Mouse (Mus musculus): ENCODE measurements around the gene Ptf1a.

Ptf1a gene

GRCm38 (mm10) chr2:19452531-19453055 lies 7.1 kb downstream of the Ptf1a start:
- no peak for DNase-seq (ENCODE audit: low read depth, low spot score)

- no peak for DNase-seq (ENCODE audit: low read depth, low spot score)
Measured at GRCm38 (mm10) chr2:19455228-19455627, 9.8 kb downstream of the Ptf1a start.

GRCm38 (mm10) chr2:19455857-19456482 lies 10.5 kb downstream of the Ptf1a start:
- DNase-seq (ENCODE audit: low read depth, low spot score) = no peak

- DNase-seq (ENCODE audit: low read depth, low spot score) = no peak
Measured at GRCm38 (mm10) chr2:19458785-19459184, 13.3 kb downstream of the Ptf1a start.

- DNase-seq (ENCODE audit: low read depth, low spot score) = no peak
Measured at GRCm38 (mm10) chr2:19461940-19462339, 16.5 kb downstream of the Ptf1a start.

GRCm38 (mm10) chr2:19490262-19490661 lies 44.8 kb downstream of the Ptf1a start:
- DNase-seq (ENCODE audit: low read depth, low spot score) = no peak
